Mouse (Mus musculus) midbrain, embryonic 14.5 days (tissue): ENCODE data around the gene Fam19a3. TPM values are rescaled to one million over a fixed set of nuclear protein-coding genes. Genes with fewer than 3 reads are reported as not detected.

ENCODE experiments used
- ATAC-seq: fragments of 200-750 bp; cut with Nextera tagmentation; 2 replicates; pipeline ENCODE4 v1.8.0; 2017; ENCODE audit warnings: moderate number of reproducible peaks, moderate library complexity; ENCODE audit not compliant: low FRiP score, low TSS enrichment
- DNase-seq: peaks from one replicate; pipeline ENCODE4 v3.0.0-alpha.2; 2015
- H3K27ac ChIP-seq: fragments of 300-500 bp; sonication (generic); replicated peaks from 2 replicates; pipeline ENCODE4 v1.5.1; 2014; ENCODE audit warnings: mild to moderate bottlenecking, low read depth, low read length, moderate library complexity
- H3K27me3 ChIP-seq: fragments of 300-500 bp; sonication (generic); 2 replicates; pipeline ENCODE4 v1.6.1; 2014; ENCODE audit warnings: low read length, control low read depth, mixed read lengths; ENCODE audit not compliant: control insufficient read depth, insufficient read depth
- H3K36me3 ChIP-seq: fragments of 300-500 bp; sonication (generic); 2 replicates; pipeline ENCODE4 v1.6.1; 2014; ENCODE audit warnings: low read length, control low read depth; ENCODE audit not compliant: control insufficient read depth, insufficient read depth
- H3K4me1 ChIP-seq: fragments of 300-500 bp; sonication (generic); 2 replicates; pipeline ENCODE4 v1.6.1; 2014; ENCODE audit warnings: mild to moderate bottlenecking, antibody characterized with exemption, low read length, control low read depth; ENCODE audit not compliant: control insufficient read depth, insufficient read depth
- H3K4me2 ChIP-seq: fragments of 300-500 bp; sonication (generic); 2 replicates; pipeline ENCODE4 v1.6.1; 2014; ENCODE audit warnings: mild to moderate bottlenecking, low read length, moderate library complexity
- H3K4me3 ChIP-seq: fragments of 300-500 bp; sonication (generic); replicated peaks from 2 replicates; pipeline ENCODE4 v1.5.1; 2014; ENCODE audit warnings: low read depth, low read length
- H3K9ac ChIP-seq: fragments of 300-500 bp; sonication (generic); replicated peaks from 2 replicates; pipeline ENCODE4 v1.6.1; 2014; ENCODE audit warnings: mild to moderate bottlenecking, low read length, moderate library complexity
- H3K9me3 ChIP-seq: fragments of 300-500 bp; sonication (generic); 2 replicates; pipeline ENCODE4 v1.6.1; 2016; ENCODE audit warnings: low read length, control low read depth, mixed read lengths; ENCODE audit not compliant: control insufficient read depth
- WGBS: fragments of 180-500 bp; shearing (Covaris S2); extraction: QIAGEN DNeasy Blood & Tissue Kit; methylation state at CpG from one replicate; pipeline ENCODE4 v1.1.7; 2014; 5-methylcytosine and 5-hydroxymethylcytosine counted together
- polyA plus RNA-seq: library from polyadenylated mRNA; unstranded; fragments of >200 nt; fragmentation: Nextera tagmentation; extraction: Ambion mirVana; gene quantifications from 2 replicates; pipeline ENCODE4 v1.2.1, GENCODE M21; 2014

Gene Fam19a3
- polyA plus RNA-seq, 1 experiment from 2014 or later: not detected

DNA sequence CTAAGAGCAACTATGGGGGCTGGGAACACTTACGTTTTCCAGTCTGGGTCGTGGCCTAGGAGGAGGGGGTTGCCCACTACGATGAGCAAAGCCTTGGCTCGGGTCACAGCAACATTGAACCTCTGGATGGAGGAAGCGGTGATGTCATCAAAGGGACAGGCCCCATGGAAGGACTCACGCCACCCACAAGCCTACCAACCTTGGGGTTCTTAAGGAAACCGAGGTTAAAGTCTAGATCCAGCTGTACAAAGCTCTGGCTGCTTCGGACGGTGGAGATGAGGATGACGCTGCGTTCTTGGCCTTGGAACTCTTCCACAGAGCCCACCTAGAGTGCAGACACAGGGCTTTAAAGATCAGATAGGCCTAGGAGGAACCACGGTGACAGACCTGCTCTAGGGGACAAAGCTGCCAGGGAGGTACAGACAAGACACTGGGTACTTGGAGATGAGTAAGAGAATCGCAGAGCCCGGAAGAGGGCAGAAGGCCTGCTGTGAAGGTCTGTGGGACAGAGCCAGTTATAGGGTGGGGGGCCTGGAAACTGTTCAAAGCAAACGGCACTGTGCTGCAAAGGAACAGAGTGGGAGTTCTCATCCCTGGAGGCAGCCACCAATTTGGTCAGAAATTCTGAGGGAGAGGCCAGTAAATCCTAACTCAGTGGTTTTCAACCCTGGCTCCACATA is 14.2 kb upstream of the Fam19a3 start:
- H3K9ac ChIP-seq: no peak overlapping the region
- no peaks in the 10 kb centered on the region for H3K9me3 ChIP-seq
- no peak overlapping the region for H3K4me3 ChIP-seq
- ATAC-seq (no peak), DNase-seq (no peak)
- 79% methylated on average over 15 of the region's 15 CpGs for WGBS
- no peaks in the 10 kb centered on the region for H3K27me3 ChIP-seq
- H3K27ac ChIP-seq: no peak overlapping the region
- no peak overlapping the region for H3K4me2 ChIP-seq
- peaks cover 6% of the 10 kb centered on the region; the same call in 1 of the 2 replicates for H3K36me3 ChIP-seq
- H3K4me1 ChIP-seq: peaks cover 3% of the 10 kb centered on the region; the same call in 1 of the 2 replicates

DNA sequence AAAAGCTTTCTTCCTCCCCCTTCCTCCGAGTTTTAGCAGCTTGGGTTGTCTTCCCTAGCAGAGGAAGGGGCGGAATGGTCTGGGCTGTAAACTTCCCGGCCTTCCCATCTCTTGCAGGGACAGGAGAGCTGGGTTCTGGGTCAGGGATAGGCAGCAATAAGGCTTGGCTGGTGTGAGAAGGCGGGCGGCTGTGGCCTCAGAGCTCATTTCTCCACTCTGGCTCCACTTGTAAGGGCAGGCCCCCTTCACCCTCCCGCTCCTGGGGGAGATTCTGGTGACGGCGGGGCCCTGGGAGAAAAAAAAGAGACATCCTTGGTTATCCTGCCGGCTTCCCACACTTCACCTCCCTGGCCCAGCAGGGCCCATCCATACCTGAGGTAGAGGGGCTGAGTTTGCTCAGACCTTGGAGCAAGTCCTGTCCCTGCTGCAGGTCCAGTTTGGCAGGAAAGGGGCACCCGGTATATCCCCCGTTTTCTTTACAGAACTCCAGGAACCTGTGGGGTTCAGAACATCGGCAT is 13.4 kb upstream of the Fam19a3 start:
- no peak for DNase-seq
- WGBS: 82% methylated on average over 12 of the region's 12 CpGs
- no peak overlapping the region for H3K27ac ChIP-seq

DNA sequence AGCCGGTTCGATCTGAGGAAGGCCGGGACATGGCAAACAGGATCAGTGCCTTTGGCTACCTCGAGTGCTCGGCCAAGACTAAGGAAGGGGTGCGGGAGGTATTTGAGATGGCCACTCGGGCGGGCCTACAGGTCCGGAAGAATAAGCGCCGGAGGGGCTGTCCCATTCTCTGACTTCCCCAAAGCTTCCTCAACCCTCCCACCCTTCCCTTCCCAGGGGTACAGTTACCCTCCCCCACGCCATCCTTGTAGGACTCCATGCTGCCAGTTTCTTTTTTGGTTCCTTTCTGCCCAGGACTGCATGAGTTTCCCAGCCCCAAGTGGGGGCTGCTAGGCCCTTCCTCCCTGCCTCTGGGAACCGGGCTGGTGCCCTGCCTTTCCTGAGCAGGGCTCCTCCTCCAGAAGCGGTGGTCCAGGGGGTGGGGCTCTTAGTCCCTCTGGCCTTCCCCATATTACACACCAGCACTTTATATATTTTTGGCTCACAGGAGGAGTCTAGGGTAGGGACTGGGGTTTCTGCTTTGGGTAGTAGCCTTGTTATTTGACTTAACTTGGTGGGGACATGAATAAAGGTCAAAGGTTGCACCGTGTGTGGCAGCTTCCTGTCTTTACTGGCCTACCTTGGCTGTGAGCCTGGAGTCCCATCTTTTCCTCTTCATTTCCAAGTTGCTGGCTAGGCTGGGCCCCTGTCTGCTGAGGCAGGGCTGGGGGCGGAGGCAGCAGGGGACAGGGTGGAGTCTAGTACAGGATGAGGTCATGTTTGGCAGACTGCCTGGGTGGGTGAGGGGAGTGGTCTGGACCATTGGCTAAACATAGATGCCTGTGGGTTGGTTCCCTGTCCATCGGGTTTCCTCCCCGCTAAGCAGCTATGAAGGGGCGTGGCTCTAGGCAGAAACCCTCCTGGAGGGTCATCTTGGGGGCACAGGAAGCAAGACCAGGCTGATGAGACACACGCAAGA is 12.5 kb upstream of the Fam19a3 start:
- WGBS: 60% methylated on average over 20 of the region's 20 CpGs
- ATAC-seq (peak; percentile 84), DNase-seq (peak; percentile 84)
- Histone ChIP-seq H3K9ac (no peak overlapping the region), H3K27me3 (no peaks in the 10 kb centered on the region), H3K36me3 (peaks cover 6% of the 10 kb centered on the region; the same call in 1 of the 2 replicates), H3K9me3 (no peaks in the 10 kb centered on the region), H3K4me3 (no peak overlapping the region), H3K27ac (0 out of 2 replicates have a peak overlapping the region, but pooled peaks have one; percentile 41), H3K4me2 (no peak overlapping the region), H3K4me1 (peaks cover 5% of the 10 kb centered on the region; the same call in 1 of the 2 replicates)

More for the DNA sequence above, 13.4 kb upstream of the Fam19a3 start:
- Histone ChIP-seq H3K4me3 (no peak overlapping the region), H3K27me3 (no peaks in the 10 kb centered on the region), H3K9ac (no peak overlapping the region), H3K4me2 (no peak overlapping the region), H3K4me1 (peaks cover 5% of the 10 kb centered on the region; the same call in 1 of the 2 replicates), H3K9me3 (no peaks in the 10 kb centered on the region), H3K36me3 (peaks cover 6% of the 10 kb centered on the region; the same call in 1 of the 2 replicates)
- ATAC-seq: no peak

DNA sequence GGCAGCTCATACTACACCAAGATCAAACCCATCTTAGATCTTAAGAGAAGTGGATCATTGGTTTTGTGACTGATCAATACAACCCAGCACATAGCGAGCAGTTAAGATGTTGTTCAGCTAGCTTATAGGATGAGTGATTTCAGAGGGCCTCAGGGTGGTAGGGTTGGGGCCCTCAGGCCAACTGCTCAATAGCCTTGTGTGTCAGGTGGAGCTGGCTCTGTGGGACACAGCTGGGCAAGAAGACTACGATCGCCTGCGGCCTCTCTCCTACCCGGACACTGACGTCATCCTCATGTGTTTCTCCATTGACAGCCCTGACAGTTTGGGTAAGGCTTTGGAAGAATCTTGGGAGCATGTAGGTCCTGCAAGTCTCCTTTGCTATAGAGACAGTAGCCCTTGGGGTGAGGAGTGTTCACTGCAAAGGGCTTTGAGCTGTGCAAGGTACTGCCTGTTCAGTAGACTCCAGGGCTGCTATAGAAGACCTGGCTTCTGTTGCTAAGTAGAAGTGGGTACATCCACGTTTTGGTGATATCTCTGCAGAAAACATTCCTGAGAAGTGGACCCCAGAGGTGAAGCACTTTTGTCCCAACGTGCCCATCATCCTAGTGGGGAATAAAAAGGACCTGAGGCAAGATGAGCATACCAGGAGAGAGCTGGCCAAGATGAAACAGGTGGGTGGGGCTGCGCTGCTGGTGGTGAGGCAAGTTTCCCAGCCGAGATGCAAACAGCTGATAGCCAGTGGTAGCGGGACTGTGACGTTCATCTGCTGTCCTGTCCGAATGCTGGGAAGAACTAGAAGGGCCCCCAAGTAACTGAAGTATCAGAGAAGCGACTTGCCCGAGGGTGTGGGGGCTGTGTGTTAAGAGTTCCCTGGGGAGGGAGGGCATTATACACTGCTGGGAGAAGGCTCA is 11.0 kb upstream of the Fam19a3 start:
- Histone ChIP-seq H3K4me1 (peaks cover 11% of the 10 kb centered on the region), H3K27ac (no peak overlapping the region), H3K9ac (no peak overlapping the region), H3K4me2 (no peak overlapping the region), H3K27me3 (0 out of 2 replicates have a peak, but pooled peaks cover 5% of the 10 kb centered on the region), H3K36me3 (peaks cover 6% of the 10 kb centered on the region; the same call in 1 of the 2 replicates), H3K4me3 (no peak overlapping the region), H3K9me3 (no peaks in the 10 kb centered on the region)
- 79% methylated on average over 15 of the region's 15 CpGs for WGBS
- no peak for DNase-seq
- ATAC-seq: no peak

DNA sequence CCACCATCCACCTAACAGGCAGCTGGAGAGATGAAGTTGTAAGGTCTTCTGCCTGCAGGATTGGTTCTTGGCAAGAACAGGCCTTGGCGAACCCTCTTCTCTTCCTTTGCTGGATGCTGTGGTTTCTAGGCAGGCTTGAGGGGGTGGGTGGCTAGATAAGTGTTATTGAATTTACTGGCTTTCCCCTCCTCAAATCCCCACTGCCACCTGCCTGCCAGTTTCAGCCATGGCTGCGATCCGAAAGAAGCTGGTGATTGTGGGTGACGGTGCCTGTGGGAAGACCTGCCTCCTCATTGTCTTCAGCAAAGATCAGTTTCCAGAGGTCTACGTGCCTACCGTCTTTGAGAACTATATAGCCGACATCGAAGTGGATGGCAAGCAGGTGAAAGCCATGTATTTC is 10.0 kb upstream of the Fam19a3 start:
- Histone ChIP-seq H3K27ac (no peak overlapping the region), H3K9ac (no peak overlapping the region), H3K4me3 (no peak overlapping the region), H3K27me3 (0 out of 2 replicates have a peak, but pooled peaks cover 5% of the 10 kb centered on the region), H3K4me1 (peaks cover 11% of the 10 kb centered on the region), H3K9me3 (no peaks in the 10 kb centered on the region), H3K4me2 (no peak overlapping the region), H3K36me3 (peaks cover 4% of the 10 kb centered on the region; the same call in 1 of the 2 replicates)
- DNase-seq (no peak), ATAC-seq (no peak)
- WGBS: 92% methylated on average over 8 of the region's 8 CpGs

DNA sequence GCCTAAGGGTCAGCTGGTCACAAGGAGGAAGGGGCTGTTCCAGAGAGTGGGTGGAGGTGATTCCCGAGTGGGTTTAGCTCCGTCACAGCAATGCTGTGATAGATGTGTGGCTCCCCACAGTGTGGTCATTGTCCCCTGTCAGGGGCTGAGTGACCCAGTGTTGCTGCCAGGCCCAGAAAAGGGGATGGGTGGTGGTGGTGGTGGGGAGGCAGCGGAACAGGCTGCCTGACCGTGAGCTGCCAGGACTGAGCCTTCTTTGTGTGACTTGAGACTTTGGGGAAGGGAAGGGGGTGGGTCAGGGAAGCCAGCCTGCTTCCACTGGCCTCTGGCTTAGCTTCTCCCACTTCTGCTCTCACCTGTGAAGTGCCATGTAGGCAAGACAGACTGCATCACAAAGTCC is 9.4 kb upstream of the Fam19a3 start:
- Histone ChIP-seq H3K27me3 (0 out of 2 replicates have a peak, but pooled peaks cover 5% of the 10 kb centered on the region), H3K4me3 (no peak overlapping the region), H3K27ac (no peak overlapping the region), H3K9ac (no peak overlapping the region), H3K4me1 (peaks cover 11% of the 10 kb centered on the region), H3K4me2 (peak overlapping the region; percentile 96), H3K9me3 (no peaks in the 10 kb centered on the region), H3K36me3 (peaks cover 3% of the 10 kb centered on the region; the same call in 1 of the 2 replicates)
- WGBS: 26% methylated on average over 4 of the region's 4 CpGs
- no peak for ATAC-seq
- no peak for DNase-seq

DNA sequence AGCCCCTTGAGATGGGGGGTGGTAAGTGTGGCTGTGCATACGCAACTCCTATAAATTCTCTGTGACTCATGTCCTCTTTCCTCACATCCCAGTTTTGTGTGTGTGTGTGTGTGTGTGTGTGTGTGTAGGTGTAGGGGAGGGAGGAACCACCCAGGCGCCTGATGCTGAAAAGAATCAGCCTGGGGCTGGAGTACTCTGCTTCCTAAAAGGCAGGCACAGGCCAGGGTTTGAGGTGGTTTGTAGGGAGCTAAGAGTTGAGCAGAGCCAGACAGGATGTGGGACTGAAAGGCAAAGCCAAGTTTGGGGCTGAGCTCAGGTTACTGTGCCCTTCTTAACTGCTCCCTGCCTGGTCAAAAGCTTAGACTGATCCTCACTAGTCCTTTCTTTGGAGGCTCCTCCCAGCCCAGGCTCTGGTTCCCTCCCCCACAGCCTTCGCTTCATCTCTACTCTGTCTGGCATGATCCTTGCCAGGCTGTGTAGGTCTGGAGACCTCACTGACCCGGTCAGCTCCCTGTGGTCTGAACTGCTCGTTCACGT is 8.8 kb upstream of the Fam19a3 start:
- H3K9ac ChIP-seq: no peak overlapping the region
- H3K36me3 ChIP-seq: peaks cover 3% of the 10 kb centered on the region; the same call in 1 of the 2 replicates
- H3K4me2 ChIP-seq: peak overlapping the region; percentile 96
- DNase-seq (peak; percentile 8), ATAC-seq (no peak)
- H3K4me1 ChIP-seq: peaks cover 11% of the 10 kb centered on the region
- H3K9me3 ChIP-seq: no peaks in the 10 kb centered on the region
- H3K27ac ChIP-seq: no peak overlapping the region
- WGBS: 36% methylated on average over 6 of the region's 6 CpGs
- H3K4me3 ChIP-seq: no peak overlapping the region
- H3K27me3 ChIP-seq: 0 out of 2 replicates have a peak, but pooled peaks cover 5% of the 10 kb centered on the region
